In the genomic region with DNA sequence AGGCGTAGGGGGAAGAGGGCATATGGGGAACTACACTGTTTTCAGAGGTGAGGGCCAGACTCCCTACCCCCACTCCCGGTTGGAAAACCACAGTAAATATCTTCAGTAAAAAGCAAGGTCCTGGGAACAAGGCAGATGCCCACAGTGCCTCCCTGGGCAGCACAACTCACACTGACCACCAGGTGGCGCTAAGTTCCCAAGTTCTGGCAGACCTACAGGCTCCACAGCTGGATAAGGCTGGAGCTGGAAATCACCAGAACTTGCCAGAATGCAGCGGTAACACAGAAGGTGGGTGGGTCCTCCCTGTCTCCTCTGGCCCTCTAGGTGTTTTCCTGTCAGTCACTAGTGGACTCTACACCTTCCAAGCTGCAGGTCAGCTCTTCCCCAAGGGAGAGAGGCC, we compare ENCODE assay signal across 9 mouse cellular contexts. TPM values are rescaled to one million over a fixed set of nuclear protein-coding genes. Genes with fewer than 3 reads are reported as not detected.
A peak's percentile ranks its signal among the peaks of the same experiment; 100 is the strongest.
DNase-seq lines count a peak whose midpoint lies in the region; ATAC-seq and TF ChIP-seq lines count a peak whose summit lies in the region.
"Had no signal": no experiment of that assay in that cellular context is flagged by ENCODE, and none has a peak within 500 bp of the region (broad histone marks: within the 10 kb centered on the region; RNA-seq: fewer than 3 reads in every experiment).

No protein-coding gene starts in this region.

- TF ChIP-seq POLR2A in brain, embryonic 14.5 days (IDR thresholded peaks at IDR 0.05; ENCODE audit: borderline replicate concordance, extremely low read depth, insufficient read depth, insufficient read length, poor library complexity, severe bottlenecking): no peak

- no peaks in the 10 kb centered on the region for H3K9me3 ChIP-seq in forebrain, embryonic 11.5 days (ENCODE audit: control insufficient read depth, low read length)
- no peaks in the 10 kb centered on the region for H3K9me3 ChIP-seq in heart, postnatal 0 days (replicated peaks; ENCODE audit: control insufficient read depth, low read length)
- H3K9me3 ChIP-seq in liver, embryonic 14.5 days (ENCODE audit: control insufficient read depth, low read length): no peaks in the 10 kb centered on the region
- no peaks in the 10 kb centered on the region for H3K9me3 ChIP-seq in neural tube, embryonic 12.5 days
- H3K9me3 ChIP-seq in stomach, postnatal 0 days (ENCODE audit: control insufficient read depth, low read length): no peaks in the 10 kb centered on the region

- no peak overlapping the region for H3K27ac ChIP-seq in forebrain, embryonic 11.5 days (ENCODE audit: low read depth, low read length)
- no peak overlapping the region for H3K27ac ChIP-seq in heart, postnatal 0 days (ENCODE audit: low read depth)
- H3K27ac ChIP-seq in liver, embryonic 14.5 days: no peak overlapping the region
- H3K27ac ChIP-seq in neural tube, embryonic 12.5 days: no peak overlapping the region
- H3K27ac ChIP-seq in stomach, postnatal 0 days (replicated peaks): no peak overlapping the region

- TF ChIP-seq CTCF in brain, embryonic 14.5 days (IDR thresholded peaks at IDR 0.05; ENCODE audit: borderline replicate concordance, extremely low read depth, insufficient read depth, insufficient read length): peak; percentile 97
- peak; percentile 98 for TF ChIP-seq CTCF in heart, postnatal 0 days (IDR thresholded peaks at IDR 0.05; ENCODE audit: low read depth)
- TF ChIP-seq CTCF in liver, embryonic 14.5 days (IDR thresholded peaks at IDR 0.05; ENCODE audit: low read depth): peak; percentile 99
- TF ChIP-seq CTCF in stomach, postnatal 0 days (IDR thresholded peaks at IDR 0.05; ENCODE audit: low read depth): peak; percentile 97

- H3K36me3 ChIP-seq in forebrain, embryonic 11.5 days (ENCODE audit: control insufficient read depth, insufficient read depth, low read length): no peaks in the 10 kb centered on the region
- H3K36me3 ChIP-seq in heart, postnatal 0 days (replicated peaks; ENCODE audit: control insufficient read depth, insufficient read depth, low read length): no peaks in the 10 kb centered on the region
- H3K36me3 ChIP-seq in liver, embryonic 14.5 days (replicated peaks; ENCODE audit: control insufficient read depth, insufficient read depth, low read depth): no peaks in the 10 kb centered on the region
- H3K36me3 ChIP-seq in neural tube, embryonic 12.5 days: no peaks in the 10 kb centered on the region
- H3K36me3 ChIP-seq in stomach, postnatal 0 days (ENCODE audit: control insufficient read depth, insufficient read depth, low read length): no peaks in the 10 kb centered on the region

- no peak overlapping the region for H3K4me2 ChIP-seq in forebrain, embryonic 11.5 days (ENCODE audit: low read depth, low read length, severe bottlenecking)
- H3K4me2 ChIP-seq in heart, postnatal 0 days (ENCODE audit: low read depth, low read length): no peak overlapping the region
- no peak overlapping the region for H3K4me2 ChIP-seq in liver, embryonic 14.5 days (ENCODE audit: low read depth)
- H3K4me2 ChIP-seq in neural tube, embryonic 12.5 days (replicated peaks): no peak overlapping the region
- H3K4me2 ChIP-seq in stomach, postnatal 0 days (replicated peaks; ENCODE audit: low read depth): no peak overlapping the region

- H3K4me3 ChIP-seq in forebrain, embryonic 11.5 days (ENCODE audit: low read depth, low read length): no peak overlapping the region
- H3K4me3 ChIP-seq in heart, postnatal 0 days (ENCODE audit: low read depth, low read length): no peak overlapping the region
- no peak overlapping the region for H3K4me3 ChIP-seq in liver, embryonic 14.5 days (ENCODE audit: insufficient read depth in 1 of 2, low read depth in 2 of 2, low read length in 2 of 2)
- no peak overlapping the region for H3K4me3 ChIP-seq in neural tube, embryonic 12.5 days
- no peak overlapping the region for H3K4me3 ChIP-seq in stomach, postnatal 0 days (ENCODE audit: low read depth, low read length)
- H3K4me3 ChIP-seq: erythroblast, embryonic 14.5 days had no signal

- peak; percentile 93 for DNase-seq in CD4-positive, CD25-positive, alpha-beta regulatory T cell, adult 2 months (ENCODE audit: low read depth, low spot score)
- DNase-seq in brain, embryonic 14.5 days (ENCODE audit: low read depth): peak; percentile 92
- DNase-seq in forebrain, embryonic 11.5 days (ENCODE audit: low spot score): peak; percentile 94
- peak; percentile 75 for DNase-seq in heart, postnatal 0 days (ENCODE audit: low spot score)
- peak; percentile 92 to 95 for DNase-seq in kidney, postnatal 36 days
- DNase-seq in liver, embryonic 14.5 days (ENCODE audit: low read depth in 3 of 3, low spot score in 3 of 3): peak; percentile 66 to 73 (median 68)
- DNase-seq in stomach, postnatal 0 days (ENCODE audit: low spot score): peak; percentile 92

- H3K27me3 ChIP-seq in forebrain, embryonic 11.5 days (ENCODE audit: control insufficient read depth, insufficient read depth, low read length): no peaks in the 10 kb centered on the region
- no peaks in the 10 kb centered on the region for H3K27me3 ChIP-seq in heart, postnatal 0 days (ENCODE audit: control insufficient read depth, insufficient read depth, low read length)
- H3K27me3 ChIP-seq in liver, embryonic 14.5 days (ENCODE audit: control insufficient read depth, insufficient read depth, low read length): no peaks in the 10 kb centered on the region; the same call in 1 of the 2 replicates
- H3K27me3 ChIP-seq in neural tube, embryonic 12.5 days (replicated peaks): no peaks in the 10 kb centered on the region
- no peaks in the 10 kb centered on the region for H3K27me3 ChIP-seq in stomach, postnatal 0 days (ENCODE audit: control insufficient read depth, insufficient read depth, low read length)

- peaks cover 4% of the 10 kb centered on the region; the same call in 1 of the 2 replicates for H3K4me1 ChIP-seq in forebrain, embryonic 11.5 days (replicated peaks; ENCODE audit: control insufficient read depth, insufficient read depth, low read length)
- peaks cover 19% of the 10 kb centered on the region for H3K4me1 ChIP-seq in heart, postnatal 0 days (ENCODE audit: control insufficient read depth, insufficient read depth)
- no peaks in the 10 kb centered on the region for H3K4me1 ChIP-seq in liver, embryonic 14.5 days (replicated peaks; ENCODE audit: control insufficient read depth in 2 of 2, insufficient read depth in 2 of 2, low read length in 1 of 2)
- peaks cover 16% of the 10 kb centered on the region for H3K4me1 ChIP-seq in neural tube, embryonic 12.5 days
- H3K4me1 ChIP-seq in stomach, postnatal 0 days (replicated peaks; ENCODE audit: control insufficient read depth, insufficient read depth): peaks cover 3% of the 10 kb centered on the region; the same call in 1 of the 2 replicates

- 12% methylated on average over 4 of the region's 4 CpGs for WGBS in forebrain, embryonic 11.5 days
- 7% methylated on average over 4 of the region's 4 CpGs for WGBS in heart, postnatal 0 days
- WGBS in liver, embryonic 14.5 days (ENCODE audit: insufficient replicate concordance): 8% methylated on average over 4 of the region's 4 CpGs
- WGBS in neural tube, embryonic 12.5 days: 8% methylated on average over 4 of the region's 4 CpGs
- WGBS in stomach, postnatal 0 days: 7% methylated on average over 4 of the region's 4 CpGs

- H3K9ac ChIP-seq in forebrain, embryonic 11.5 days (ENCODE audit: low read length): no peak overlapping the region
- H3K9ac ChIP-seq in heart, postnatal 0 days (replicated peaks; ENCODE audit: low read depth, low read length): no peak overlapping the region
- no peak overlapping the region for H3K9ac ChIP-seq in liver, embryonic 14.5 days (replicated peaks)
- H3K9ac ChIP-seq in neural tube, embryonic 12.5 days: no peak overlapping the region
- no peak overlapping the region for H3K9ac ChIP-seq in stomach, postnatal 0 days (ENCODE audit: low read length)

- peak; percentile 76 for ATAC-seq in forebrain, embryonic 11.5 days (replicated peaks; ENCODE audit: low FRiP score)
- ATAC-seq in heart, postnatal 0 days (ENCODE audit: insufficient read depth, low read depth): peak; percentile 81
- peak; percentile 56; the same call in 1 of the 2 replicates for ATAC-seq in liver, embryonic 14.5 days (ENCODE audit: insufficient read depth)
- peak; percentile 46; the same call in 1 of the 2 replicates for ATAC-seq in neural tube, embryonic 12.5 days (ENCODE audit: low FRiP score, low read depth)
- ATAC-seq in stomach, postnatal 0 days (ENCODE audit: low FRiP score, low TSS enrichment): peak; percentile 84

- TF ChIP-seq EP300 in heart, postnatal 0 days (IDR thresholded peaks at IDR 0.05; ENCODE audit: low read depth): no peak
- no peak for TF ChIP-seq EP300 in liver, embryonic 14.5 days (IDR thresholded peaks at IDR 0.05; ENCODE audit: low read depth)
- TF ChIP-seq EP300 in stomach, postnatal 0 days (optimal IDR thresholded peaks at IDR 0.05): no peak

RNA-seq across cellular contexts. Expression of a gene that starts 24.9 kb away (rescaled TPM):
- polyA plus RNA-seq in brain, embryonic 14.5 days (2012; rRNA removed): 10.9 and 14.4 TPM in 2 replicates
- 2.5 and 3.3 TPM in 2 replicates for polyA plus RNA-seq in forebrain, embryonic 11.5 days (2014; fragmentation: Nextera tagmentation; extraction: Ambion mirVana)
- 0.50 and 2.1 TPM in 2 replicates for total RNA-seq in heart, postnatal 0 days (2014; rRNA removed; ENCODE audit: low replicate concordance)
- 0.82 and 1.0 TPM in 2 replicates for polyA plus RNA-seq in heart, postnatal 0 days (2015; fragmentation: Nextera tagmentation; extraction: Ambion mirVana)
- 2.5 and 2.6 TPM in 2 replicates for polyA plus RNA-seq in liver, embryonic 14.5 days (2012; rRNA removed)
- 0.62 and 1.3 TPM in 2 replicates for polyA plus RNA-seq in liver, embryonic 14.5 days (2014; fragmentation: Nextera tagmentation; extraction: Ambion mirVana)
- polyA plus RNA-seq in neural tube, embryonic 12.5 days (2016; fragmentation: Nextera tagmentation; extraction: Ambion mirVana): 2.6 and 2.7 TPM in 2 replicates
- 4.8 and 5.5 TPM in 2 replicates for polyA plus RNA-seq in stomach, postnatal 0 days (2015; fragmentation: Nextera tagmentation; extraction: Ambion mirVana)

RNA-seq across cellular contexts. Expression of a gene that starts 54.6 kb away (rescaled TPM):
- 4.7 and 5.6 TPM in 2 replicates for polyA plus RNA-seq in brain, embryonic 14.5 days (2012; rRNA removed)
- polyA plus RNA-seq in forebrain, embryonic 11.5 days (2014; fragmentation: Nextera tagmentation; extraction: Ambion mirVana): 10.0 and 10.6 TPM in 2 replicates
- 2.3 and 5.1 TPM in 2 replicates for total RNA-seq in heart, postnatal 0 days (2014; rRNA removed; ENCODE audit: low replicate concordance)
- 6.3 and 6.6 TPM in 2 replicates for polyA plus RNA-seq in heart, postnatal 0 days (2015; fragmentation: Nextera tagmentation; extraction: Ambion mirVana)
- polyA plus RNA-seq in liver, embryonic 14.5 days (2012; rRNA removed): 23.5 and 29.8 TPM in 2 replicates
- 34.3 and 35.9 TPM in 2 replicates for polyA plus RNA-seq in liver, embryonic 14.5 days (2014; fragmentation: Nextera tagmentation; extraction: Ambion mirVana)
- polyA plus RNA-seq in neural tube, embryonic 12.5 days (2016; fragmentation: Nextera tagmentation; extraction: Ambion mirVana): 5.5 and 5.8 TPM in 2 replicates
- 18.2 and 18.5 TPM in 2 replicates for polyA plus RNA-seq in stomach, postnatal 0 days (2015; fragmentation: Nextera tagmentation; extraction: Ambion mirVana)
